Mouse (Mus musculus): Measurements from ENCODE around the gene Luc7l. TPM values are rescaled to one million over a fixed set of nuclear protein-coding genes. Genes with fewer than 3 reads are reported as not detected.
A peak's percentile ranks its signal among the peaks of the same experiment; 100 is the strongest.

Gene Luc7l
- polyA plus RNA-seq, 1 experiment from 2014 or later: 42.2 TPM

GRCm38 (mm10) chr17:26235077-26235815 lies 17.4 kb upstream of the Luc7l start:
- TF ChIP-seq EP300 (IDR thresholded peaks at IDR 0.05) (no peak), CTCF (IDR thresholded peaks at IDR 0.05) (no peak)
- no peaks in the 10 kb centered on the region for H3K9me3 ChIP-seq (ENCODE audit: low read length)
- H3K27ac ChIP-seq (ENCODE audit: low read length): no peak overlapping the region
- DNase-seq (ENCODE audit: low spot score) (no peak), ATAC-seq (0 out of 2 replicates have a peak, but pooled peaks have one; percentile 35)
- H3K4me2 ChIP-seq (replicated peaks; ENCODE audit: low read depth, low read length): no peak overlapping the region
- H3K27me3 ChIP-seq (replicated peaks; ENCODE audit: insufficient read depth, low read length): no peaks in the 10 kb centered on the region
- H3K9ac ChIP-seq (replicated peaks; ENCODE audit: low read depth): no peak overlapping the region
- H3K4me3 ChIP-seq (ENCODE audit: low read depth, low read length): no peak overlapping the region
- no peaks in the 10 kb centered on the region for H3K36me3 ChIP-seq (ENCODE audit: insufficient read depth, low read length)
- WGBS: 55% methylated on average over 13 of the region's 13 CpGs
- H3K4me1 ChIP-seq (ENCODE audit: insufficient read depth, low read depth, low read length): no peaks in the 10 kb centered on the region

GRCm38 (mm10) chr17:26237667-26238066 lies 15.0 kb upstream of the Luc7l start:
- Histone ChIP-seq H3K9me3 (ENCODE audit: low read length) (no peaks in the 10 kb centered on the region), H3K27ac (ENCODE audit: low read length) (no peak overlapping the region), H3K4me2 (replicated peaks; ENCODE audit: low read depth, low read length) (no peak overlapping the region), H3K27me3 (replicated peaks; ENCODE audit: insufficient read depth, low read length) (no peaks in the 10 kb centered on the region), H3K4me3 (ENCODE audit: low read depth, low read length) (no peak overlapping the region), H3K4me1 (ENCODE audit: insufficient read depth, low read depth, low read length) (no peaks in the 10 kb centered on the region), H3K36me3 (ENCODE audit: insufficient read depth, low read length) (no peaks in the 10 kb centered on the region), H3K9ac (replicated peaks; ENCODE audit: low read depth) (no peak overlapping the region)
- no peak for DNase-seq (ENCODE audit: low spot score)
- no peak for ATAC-seq
- TF ChIP-seq EP300 (IDR thresholded peaks at IDR 0.05): no peak
- no peak for TF ChIP-seq CTCF (IDR thresholded peaks at IDR 0.05)
- 79% methylated on average over 10 of the region's 10 CpGs for WGBS

GRCm38 (mm10) chr17:26239551-26239950 lies 13.1 kb upstream of the Luc7l start:
- Histone ChIP-seq H3K4me1 (ENCODE audit: insufficient read depth, low read depth, low read length) (peaks cover 3% of the 10 kb centered on the region; the same call in 1 of the 2 replicates), H3K27ac (ENCODE audit: low read length) (no peak overlapping the region), H3K4me3 (ENCODE audit: low read depth, low read length) (no peak overlapping the region), H3K36me3 (ENCODE audit: insufficient read depth, low read length) (no peaks in the 10 kb centered on the region), H3K9me3 (ENCODE audit: low read length) (no peaks in the 10 kb centered on the region), H3K9ac (replicated peaks; ENCODE audit: low read depth) (no peak overlapping the region), H3K4me2 (replicated peaks; ENCODE audit: low read depth, low read length) (no peak overlapping the region), H3K27me3 (replicated peaks; ENCODE audit: insufficient read depth, low read length) (no peaks in the 10 kb centered on the region)
- ATAC-seq: no peak
- no peak for DNase-seq (ENCODE audit: low spot score)
- WGBS: 54% methylated on average over 2 of the region's 2 CpGs
- TF ChIP-seq EP300 (IDR thresholded peaks at IDR 0.05) (no peak), CTCF (IDR thresholded peaks at IDR 0.05) (no peak)

- WGBS: 70% methylated on average over 6 of the region's 6 CpGs
- Histone ChIP-seq H3K9ac (replicated peaks; ENCODE audit: low read depth) (no peak overlapping the region), H3K27me3 (replicated peaks; ENCODE audit: insufficient read depth, low read length) (no peaks in the 10 kb centered on the region), H3K4me2 (replicated peaks; ENCODE audit: low read depth, low read length) (no peak overlapping the region), H3K4me1 (ENCODE audit: insufficient read depth, low read depth, low read length) (peaks cover 3% of the 10 kb centered on the region; the same call in 1 of the 2 replicates), H3K36me3 (ENCODE audit: insufficient read depth, low read length) (no peaks in the 10 kb centered on the region), H3K4me3 (ENCODE audit: low read depth, low read length) (no peak overlapping the region), H3K27ac (ENCODE audit: low read length) (no peak overlapping the region), H3K9me3 (ENCODE audit: low read length) (no peaks in the 10 kb centered on the region)
- TF ChIP-seq EP300 (IDR thresholded peaks at IDR 0.05) (no peak), CTCF (IDR thresholded peaks at IDR 0.05) (no peak)
- DNase-seq (ENCODE audit: low spot score) (no peak), ATAC-seq (no peak)
Measured at GRCm38 (mm10) chr17:26240120-26240790, 12.4 kb upstream of the Luc7l start.

GRCm38 (mm10) chr17:26240990-26241389 lies 11.7 kb upstream of the Luc7l start:
- 80% methylated on average over 6 of the region's 6 CpGs for WGBS
- DNase-seq (ENCODE audit: low spot score) (no peak), ATAC-seq (no peak)
- Histone ChIP-seq H3K27me3 (replicated peaks; ENCODE audit: insufficient read depth, low read length) (no peaks in the 10 kb centered on the region), H3K4me1 (ENCODE audit: insufficient read depth, low read depth, low read length) (peaks cover 3% of the 10 kb centered on the region; the same call in 1 of the 2 replicates), H3K9me3 (ENCODE audit: low read length) (no peaks in the 10 kb centered on the region), H3K27ac (ENCODE audit: low read length) (no peak overlapping the region), H3K36me3 (ENCODE audit: insufficient read depth, low read length) (no peaks in the 10 kb centered on the region), H3K9ac (replicated peaks; ENCODE audit: low read depth) (no peak overlapping the region), H3K4me2 (replicated peaks; ENCODE audit: low read depth, low read length) (no peak overlapping the region), H3K4me3 (ENCODE audit: low read depth, low read length) (no peak overlapping the region)
- no peak for TF ChIP-seq CTCF (IDR thresholded peaks at IDR 0.05)
- TF ChIP-seq EP300 (IDR thresholded peaks at IDR 0.05): no peak

- peak; percentile 81 for ATAC-seq
- Histone ChIP-seq H3K27ac (ENCODE audit: low read length) (peak overlapping the region; percentile 74), H3K36me3 (ENCODE audit: insufficient read depth, low read length) (no peaks in the 10 kb centered on the region), H3K9ac (replicated peaks; ENCODE audit: low read depth) (no peak overlapping the region; the same call in 1 of the 2 replicates), H3K4me3 (ENCODE audit: low read depth, low read length) (peak overlapping the region; percentile 53), H3K27me3 (replicated peaks; ENCODE audit: insufficient read depth, low read length) (no peaks in the 10 kb centered on the region), H3K4me1 (ENCODE audit: insufficient read depth, low read depth, low read length) (peaks cover 3% of the 10 kb centered on the region; the same call in 1 of the 2 replicates), H3K9me3 (ENCODE audit: low read length) (no peaks in the 10 kb centered on the region), H3K4me2 (replicated peaks; ENCODE audit: low read depth, low read length) (peak overlapping the region; percentile 61)
- DNase-seq (ENCODE audit: low spot score): peak; percentile 84
- under 1% methylated on average over 32 of the region's 32 CpGs for WGBS
- TF ChIP-seq CTCF (IDR thresholded peaks at IDR 0.05) (peak; percentile 65), EP300 (IDR thresholded peaks at IDR 0.05) (no peak)
Measured at GRCm38 (mm10) chr17:26243471-26244100, 9.1 kb upstream of the Luc7l start.

All from lung, postnatal 0 days (tissue).